Mouse (Mus musculus): ENCODE data around the gene Atp6v0a1.
"Not testable (repeated sequence)": the region's sequence is repeated elsewhere in the genome, so short reads cannot be mapped to it uniquely, and the experiment has no call there.

GRCm38 (mm10) chr11:101001875-101002552, 7.2 kb upstream of the Atp6v0a1 start:
- TF ChIP-seq POLR2A (IDR thresholded peaks at IDR 0.05; ENCODE audit: extremely low read depth, insufficient read depth, low read length); CTCF (IDR thresholded peaks at IDR 0.05; ENCODE audit: low read depth, low read length): not testable (repeated sequence)

Measured in liver, adult 2 months (tissue).